In the genomic region with DNA sequence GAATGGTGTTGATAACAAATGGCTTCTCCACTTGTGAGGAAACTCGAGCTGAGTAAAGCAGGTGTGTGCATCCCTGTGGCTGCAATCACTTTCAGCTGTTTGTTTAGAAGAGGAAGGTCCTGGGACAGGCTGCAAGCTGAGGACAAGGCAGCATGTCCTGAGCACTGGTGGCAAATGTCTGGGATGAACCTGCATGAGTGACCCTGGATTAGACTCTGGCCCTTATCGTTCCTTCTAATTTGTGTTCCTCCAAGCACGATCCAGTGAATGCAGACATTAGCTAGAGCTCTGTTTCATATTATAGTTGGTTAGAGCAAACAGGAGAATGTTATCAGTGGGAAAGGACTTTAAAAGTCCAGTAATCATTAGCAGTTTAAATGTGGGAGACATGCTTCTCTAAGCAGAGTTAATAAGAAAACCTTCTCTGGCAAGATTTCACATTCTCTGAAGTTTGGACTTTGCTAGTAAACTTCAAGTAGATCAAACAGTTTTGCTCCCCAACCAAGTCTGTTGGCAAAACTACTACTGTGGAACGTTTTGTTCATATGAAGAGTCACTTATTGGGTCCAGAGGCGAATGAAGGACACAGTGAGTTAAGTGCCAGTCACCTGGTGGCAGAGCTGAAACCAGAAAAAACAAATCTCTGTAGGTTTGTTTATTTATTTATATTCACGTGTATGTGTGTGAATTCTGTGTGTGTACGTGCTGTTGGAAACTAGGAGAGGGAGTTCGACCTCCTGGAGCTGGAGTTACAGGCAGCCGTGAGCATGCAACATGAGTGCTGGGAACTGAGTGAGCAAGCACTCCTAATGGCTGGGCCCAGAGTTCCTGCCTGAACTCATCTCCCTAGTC, we compare ENCODE assay signal across 16 mouse cellular contexts.
DNase-seq lines count a peak whose midpoint lies in the region; ATAC-seq and TF ChIP-seq lines count a peak whose summit lies in the region.
"Had no signal": no experiment of that assay in that cellular context is flagged by ENCODE, and none has a peak within 500 bp of the region (broad histone marks: within the 10 kb centered on the region; RNA-seq: fewer than 3 reads in every experiment).

No protein-coding gene starts in this region.

- in situ Hi-C loops in Patski (cut with MboI; ENCODE audit: low pct_unique_long_range_greater_than_20kb), result no loop called here

- POLR2A ChIA-PET in Patski (lab: Charles Lee), result no interaction called here

- no peaks in the 10 kb centered on the region for H3K36me3 ChIP-seq in forebrain, embryonic 16.5 days (ENCODE audit: control insufficient read depth, insufficient read depth)
- no peaks in the 10 kb centered on the region for H3K36me3 ChIP-seq in forebrain, embryonic 12.5 days (replicated peaks)
- H3K36me3 ChIP-seq: heart, embryonic 15.5 days; limb, embryonic 13.5 days had no signal

- no peak overlapping the region for H3K9ac ChIP-seq in forebrain, embryonic 16.5 days (replicated peaks; ENCODE audit: low read depth, low read length)
- H3K9ac ChIP-seq in forebrain, embryonic 12.5 days, result no peak overlapping the region
- H3K9ac ChIP-seq: heart, embryonic 15.5 days; limb, embryonic 13.5 days had no signal

- peaks cover 10% of the 10 kb centered on the region; the same call in 1 of the 2 replicates for H3K4me1 ChIP-seq in forebrain, embryonic 16.5 days (replicated peaks; ENCODE audit: control insufficient read depth, insufficient read depth, low read length)
- H3K4me1 ChIP-seq in forebrain, embryonic 12.5 days, result no peaks in the 10 kb centered on the region
- H3K4me1 ChIP-seq: heart, embryonic 15.5 days had no signal

- TF ChIP-seq CTCF in Patski (IDR thresholded peaks at IDR 0.05), result no peak

- CTCF ChIA-PET in Patski (lab: Charles Lee), result interaction anchor here (0.9 to 2.7 kb wide), 6 partner anchors 10 to 158 kb away, joined by 3 to 7 read pairs (median 6); no protein-coding TSS in a partner anchor

- no peak overlapping the region for H3K4me3 ChIP-seq in forebrain, embryonic 16.5 days (replicated peaks; ENCODE audit: low read length)
- H3K4me3 ChIP-seq in forebrain, embryonic 12.5 days (replicated peaks), result no peak overlapping the region
- H3K4me3 ChIP-seq: heart, embryonic 15.5 days; left cerebral cortex, adult 2 months; limb, embryonic 13.5 days had no signal

- no peak overlapping the region for H3K27ac ChIP-seq in forebrain, embryonic 16.5 days (ENCODE audit: low read length)
- H3K27ac ChIP-seq in forebrain, embryonic 12.5 days, result no peak overlapping the region
- H3K27ac ChIP-seq: heart, embryonic 15.5 days; left cerebral cortex, adult 2 months; limb, embryonic 13.5 days had no signal

- WGBS in forebrain, embryonic 16.5 days, result 76% methylated on average over 9 of the region's 9 CpGs
- 78% methylated on average over 9 of the region's 9 CpGs for WGBS in forebrain, embryonic 12.5 days

- ATAC-seq in Patski, result peak; percentile 68
- ATAC-seq in granulocyte monocyte progenitor cell, adult 5-6 weeks (replicated peaks; ENCODE audit: poor library complexity, severe bottlenecking), result peak; percentile 17; the same call in 1 of the 2 replicates
- ATAC-seq in forebrain, embryonic 16.5 days, result no peak
- no peak for ATAC-seq in forebrain, embryonic 12.5 days (ENCODE audit: low FRiP score)
- ATAC-seq: lung, postnatal 0 days had no signal

- no peak for DNase-seq in Patski (ENCODE audit: low read depth, low spot score)
- DNase-seq in kidney, adult 9 months, result peak; percentile 95
- peak; percentile 14 to 56 for DNase-seq in kidney, postnatal 4 days
- no peak for DNase-seq in gastrocnemius, postnatal 25 days
- no peak for DNase-seq in layer of hippocampus, adult 18-20 months (ENCODE audit: low spot score in 2 of 2)
- DNase-seq: adrenal gland, postnatal 25 days; cerebellum, postnatal 10 days; gastrocnemius, postnatal 14 days; right cerebral cortex, postnatal 4 days had no signal

- H3K9me3 ChIP-seq in forebrain, embryonic 16.5 days (ENCODE audit: control insufficient read depth, low read length), result no peaks in the 10 kb centered on the region
- H3K9me3 ChIP-seq in forebrain, embryonic 12.5 days, result no peaks in the 10 kb centered on the region
- H3K9me3 ChIP-seq: heart, embryonic 15.5 days; limb, embryonic 13.5 days had no signal

- H3K27me3 ChIP-seq in Patski, result no peaks in the 10 kb centered on the region
- H3K27me3 ChIP-seq in forebrain, embryonic 16.5 days (replicated peaks; ENCODE audit: control insufficient read depth, insufficient read depth, low read length), result no peaks in the 10 kb centered on the region
- no peaks in the 10 kb centered on the region for H3K27me3 ChIP-seq in forebrain, embryonic 12.5 days
- H3K27me3 ChIP-seq: heart, embryonic 15.5 days; limb, embryonic 13.5 days had no signal

- H3K4me2 ChIP-seq in forebrain, embryonic 16.5 days (ENCODE audit: low read length), result no peak overlapping the region
- no peak overlapping the region for H3K4me2 ChIP-seq in forebrain, embryonic 12.5 days
- H3K4me2 ChIP-seq: heart, embryonic 15.5 days; limb, embryonic 13.5 days had no signal

Comparison
In these comparisons a context has a peak if more than half of its experiments do, and no peak if none do; other contexts are left out.
1. ATAC-seq: peak in Patski (single experiment) and granulocyte monocyte progenitor cell, adult 5-6 weeks (single experiment); none in forebrain, embryonic 16.5 days (single experiment) and forebrain, embryonic 12.5 days (single experiment).
2. DNase-seq: peak in kidney, adult 9 months (single experiment) and kidney, postnatal 4 days (2 of 2); none in Patski (single experiment), gastrocnemius, postnatal 25 days (single experiment) and layer of hippocampus, adult 18-20 months (0 of 2).